Mouse (Mus musculus) heart, embryonic 11.5 days (tissue): Measurements from ENCODE around the gene Olfr149. TPM values are rescaled to one million over a fixed set of nuclear protein-coding genes. Genes with fewer than 3 reads are reported as not detected.
A peak's percentile ranks its signal among the peaks of the same experiment; 100 is the strongest.
"Not testable (repeated sequence)": the region's sequence is repeated elsewhere in the genome, so short reads cannot be mapped to it uniquely, and the experiment has no call there.

Source experiments
- ATAC-seq: fragments of 200-750 bp; cut with Nextera tagmentation; replicated peaks from 2 replicates; pipeline ENCODE4 v1.8.0; 2017; ENCODE audit warnings: moderate library complexity; ENCODE audit not compliant: insufficient number of reproducible peaks, low FRiP score, low TSS enrichment
- H3K27ac ChIP-seq: fragments of 300-500 bp; sonication (generic); 2 replicates; pipeline ENCODE4 v1.5.1; 2014; ENCODE audit warnings: mild to moderate bottlenecking, low read depth, low read length
- H3K27me3 ChIP-seq: fragments of 300-500 bp; sonication (generic); 2 replicates; pipeline ENCODE4 v1.6.1; 2014; ENCODE audit warnings: mild to moderate bottlenecking, low read length, mixed read lengths; ENCODE audit not compliant: control insufficient read depth, insufficient read depth
- H3K36me3 ChIP-seq: fragments of 300-500 bp; sonication (generic); 2 replicates; pipeline ENCODE4 v1.6.1; 2014; ENCODE audit warnings: mild to moderate bottlenecking, low read length, moderate library complexity, mixed read lengths; ENCODE audit not compliant: control insufficient read depth, insufficient read depth
- H3K4me1 ChIP-seq: fragments of 300-500 bp; sonication (generic); 2 replicates; pipeline ENCODE4 v1.6.1; 2014; ENCODE audit warnings: low read length; ENCODE audit not compliant: control insufficient read depth, insufficient read depth
- H3K4me2 ChIP-seq: fragments of 300-500 bp; sonication (generic); 2 replicates; pipeline ENCODE4 v1.6.1; 2014; ENCODE audit warnings: mild to moderate bottlenecking, moderate library complexity
- H3K4me3 ChIP-seq: fragments of 300-500 bp; sonication (generic); 2 replicates; pipeline ENCODE4 v1.5.1; 2014; ENCODE audit warnings: low read depth, low read length
- H3K9ac ChIP-seq: fragments of 300-500 bp; sonication (generic); 2 replicates; pipeline ENCODE4 v1.6.1; 2014; ENCODE audit warnings: mild to moderate bottlenecking, low read depth, low read length, moderate library complexity
- H3K9me3 ChIP-seq: fragments of 300-500 bp; sonication (generic); replicated peaks from 2 replicates; pipeline ENCODE4 v1.6.1; 2016; ENCODE audit warnings: low read length; ENCODE audit not compliant: control insufficient read depth
- WGBS: fragments of 180-500 bp; shearing (Covaris S2); extraction: QIAGEN DNeasy Blood & Tissue Kit; methylation state at CpG from one replicate; pipeline ENCODE4 v1.1.7; 2014; ENCODE audit not compliant: insufficient replicate concordance; 5-methylcytosine and 5-hydroxymethylcytosine counted together
- polyA plus RNA-seq: library from polyadenylated mRNA; unstranded; fragments of >200 nt; fragmentation: Nextera tagmentation; extraction: Ambion mirVana; gene quantifications from 2 replicates; pipeline ENCODE4 v1.2.1, GENCODE M21; 2014

Gene Olfr149
- not detected in 2 replicates for polyA plus RNA-seq

- no peak within 1 kb of the TSS for H3K4me2 ChIP-seq
- H3K36me3 ChIP-seq: no peaks in the 10 kb centered on the region
- no peak for ATAC-seq
- no peaks in the 10 kb centered on the region for H3K9me3 ChIP-seq
- no peaks in the 10 kb centered on the region for H3K4me1 ChIP-seq
- H3K27me3 ChIP-seq: no peaks in the 10 kb centered on the region
- no peak within 1 kb of the TSS for H3K4me3 ChIP-seq
- H3K9ac ChIP-seq: no peak within 1 kb of the TSS
- H3K27ac ChIP-seq: no peak within 1 kb of the TSS
Observed at GRCm38 (mm10) chr9:39707017-39707416, at the start of gene Olfr149. Olfr149 (minus strand) TSS chr9:39707117.

- Histone ChIP-seq H3K4me1 (no peaks in the 10 kb centered on the region), H3K9me3 (no peaks in the 10 kb centered on the region), H3K27ac (no peak overlapping the region), H3K27me3 (no peaks in the 10 kb centered on the region), H3K9ac (no peak overlapping the region), H3K4me3 (no peak overlapping the region), H3K4me2 (no peak overlapping the region), H3K36me3 (no peaks in the 10 kb centered on the region)
- no peak for ATAC-seq
- WGBS: 67% methylated on average over 1 of the region's 1 CpGs
Observed at GRCm38 (mm10) chr9:39746428-39746827, 39.5 kb upstream of the Olfr149 start.

GRCm38 (mm10) chr9:39745949-39746348, 39.0 kb upstream of the Olfr149 start, which contains the start of gene Olfr967:
Olfr967 (plus strand) TSS chr9:39746249.
- Histone ChIP-seq H3K4me2 (no peak within 1 kb of the TSS), H3K36me3 (no peaks in the 10 kb centered on the region), H3K27me3 (no peaks in the 10 kb centered on the region), H3K9me3 (no peaks in the 10 kb centered on the region), H3K9ac (no peak within 1 kb of the TSS), H3K4me1 (no peaks in the 10 kb centered on the region), H3K27ac (no peak within 1 kb of the TSS), H3K4me3 (no peak within 1 kb of the TSS)
- no peak for ATAC-seq

- no peaks in the 10 kb centered on the region for H3K36me3 ChIP-seq
- no peaks in the 10 kb centered on the region for H3K9me3 ChIP-seq
- no peak overlapping the region for H3K9ac ChIP-seq
- ATAC-seq: no peak
- H3K4me2 ChIP-seq: no peak overlapping the region
- no peak overlapping the region for H3K27ac ChIP-seq
- WGBS: 85% methylated on average over 1 of the region's 1 CpGs
- H3K4me3 ChIP-seq: no peak overlapping the region
- no peaks in the 10 kb centered on the region for H3K27me3 ChIP-seq
- H3K4me1 ChIP-seq: no peaks in the 10 kb centered on the region
Observed at GRCm38 (mm10) chr9:39740741-39741140, 33.8 kb upstream of the Olfr149 start.

- Histone ChIP-seq H3K9ac (no peak within 1 kb of the TSS), H3K27me3 (no peaks in the 10 kb centered on the region), H3K9me3 (no peaks in the 10 kb centered on the region), H3K36me3 (no peaks in the 10 kb centered on the region), H3K27ac (no peak within 1 kb of the TSS), H3K4me3 (no peak within 1 kb of the TSS), H3K4me2 (no peak within 1 kb of the TSS), H3K4me1 (no peaks in the 10 kb centered on the region)
- ATAC-seq: no peak
Observed at GRCm38 (mm10) chr9:39730678-39731077, 23.8 kb upstream of the Olfr149 start, which contains the start of gene Olfr150. Olfr150 (plus strand) TSS chr9:39730978.

GRCm38 (mm10) chr9:39711053-39711452, 4.1 kb upstream of the Olfr149 start, which contains the start of gene Olfr965:
Olfr965 (plus strand) TSS chr9:39711353.
- Histone ChIP-seq H3K36me3 (no peaks in the 10 kb centered on the region), H3K9ac (no peak within 1 kb of the TSS), H3K4me3 (no peak within 1 kb of the TSS), H3K27ac (no peak within 1 kb of the TSS), H3K9me3 (no peaks in the 10 kb centered on the region), H3K4me1 (no peaks in the 10 kb centered on the region), H3K4me2 (no peak within 1 kb of the TSS), H3K27me3 (no peaks in the 10 kb centered on the region)
- ATAC-seq: no peak

- H3K36me3 ChIP-seq: no peaks in the 10 kb centered on the region
- 0 out of 2 replicates have a peak, but pooled peaks have one; percentile 42 for ATAC-seq
- H3K9me3 ChIP-seq: no peaks in the 10 kb centered on the region
- no peaks in the 10 kb centered on the region for H3K27me3 ChIP-seq
- no peak overlapping the region for H3K9ac ChIP-seq
- no peaks in the 10 kb centered on the region for H3K4me1 ChIP-seq
- H3K4me2 ChIP-seq: no peak overlapping the region
- no peak overlapping the region for H3K27ac ChIP-seq
- 62% methylated on average over 3 of the region's 3 CpGs for WGBS
- no peak overlapping the region for H3K4me3 ChIP-seq
Observed at GRCm38 (mm10) chr9:39708958-39709357, 2.0 kb upstream of the Olfr149 start.

- 83% methylated on average over 7 of the region's 8 CpGs for WGBS
- not testable (repeated sequence) for ATAC-seq, H3K36me3 ChIP-seq, H3K9ac ChIP-seq, H3K27me3 ChIP-seq, H3K27ac ChIP-seq, H3K4me2 ChIP-seq, H3K9me3 ChIP-seq, H3K4me1 ChIP-seq, H3K4me3 ChIP-seq
Observed at GRCm38 (mm10) chr9:39701123-39701522, 5.8 kb downstream of the Olfr149 start.

- no peaks in the 10 kb centered on the region for H3K4me1 ChIP-seq
- no peak overlapping the region for H3K4me3 ChIP-seq
- ATAC-seq: no peak
- H3K27me3 ChIP-seq: no peaks in the 10 kb centered on the region
- no peak overlapping the region for H3K9ac ChIP-seq
- H3K36me3 ChIP-seq: no peaks in the 10 kb centered on the region
- H3K4me2 ChIP-seq: no peak overlapping the region
- H3K9me3 ChIP-seq: no peaks in the 10 kb centered on the region
- WGBS: 62% methylated on average over 2 of the region's 2 CpGs
- H3K27ac ChIP-seq: no peak overlapping the region
Observed at GRCm38 (mm10) chr9:39679280-39679679, 27.6 kb downstream of the Olfr149 start.
